8 mouse cellular contexts compared by ENCODE assay signal in the genomic region with DNA sequence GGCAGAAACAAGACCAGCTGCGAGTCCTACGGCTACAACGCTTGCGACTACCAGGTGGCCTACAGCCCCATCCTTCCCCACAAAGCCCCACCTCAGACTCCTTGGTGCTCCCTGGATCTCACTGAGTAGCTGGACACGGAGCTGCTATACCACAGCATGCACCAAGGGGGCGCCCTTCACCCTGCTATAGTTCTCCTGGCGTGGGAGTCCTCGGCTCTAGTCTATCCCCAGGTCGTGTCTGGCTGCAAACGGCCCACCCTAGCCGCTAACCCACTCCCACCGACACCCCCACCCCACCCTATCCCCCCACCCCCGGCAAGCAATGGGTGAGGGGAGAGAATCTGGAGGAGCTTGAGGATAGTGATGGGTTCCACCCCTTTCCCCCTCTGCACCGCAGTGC. TPM values are rescaled to one million over a fixed set of nuclear protein-coding genes. Genes with fewer than 3 reads are reported as not detected.
DNase-seq lines count a peak whose midpoint lies in the region; ATAC-seq and TF ChIP-seq lines count a peak whose summit lies in the region.

No protein-coding gene starts in this region.

- H3K27ac ChIP-seq in intestine, postnatal 0 days (ENCODE audit: low read depth, low read length), result peak overlapping the region; percentile 85
- H3K27ac ChIP-seq in midbrain, postnatal 0 days (ENCODE audit: low read depth, low read length), result no peak overlapping the region

- H3K4me3 ChIP-seq in intestine, postnatal 0 days (ENCODE audit: low read depth, low read length), result peak overlapping the region; percentile 34
- H3K4me3 ChIP-seq in midbrain, postnatal 0 days (ENCODE audit: low read depth, low read length), result no peak overlapping the region

- peak; percentile 38 for ATAC-seq in granulocyte monocyte progenitor cell, adult 5-6 weeks (replicated peaks; ENCODE audit: poor library complexity, severe bottlenecking)
- peak; percentile 69 for ATAC-seq in intestine, postnatal 0 days
- no peak for ATAC-seq in midbrain, postnatal 0 days (ENCODE audit: low FRiP score)

- WGBS in intestine, postnatal 0 days, result under 1% methylated on average over 14 of the region's 14 CpGs
- 6% methylated on average over 14 of the region's 14 CpGs for WGBS in midbrain, postnatal 0 days

- H3K9me3 ChIP-seq in intestine, postnatal 0 days (ENCODE audit: control insufficient read depth), result no peaks in the 10 kb centered on the region
- H3K9me3 ChIP-seq in midbrain, postnatal 0 days (ENCODE audit: low read length), result no peaks in the 10 kb centered on the region

- peak overlapping the region; percentile 65 for H3K4me2 ChIP-seq in intestine, postnatal 0 days (replicated peaks; ENCODE audit: low read depth)
- H3K4me2 ChIP-seq in midbrain, postnatal 0 days (ENCODE audit: low read depth, low read length, poor library complexity, severe bottlenecking), result no peak overlapping the region

- no peaks in the 10 kb centered on the region for H3K36me3 ChIP-seq in intestine, postnatal 0 days (ENCODE audit: control insufficient read depth, insufficient read depth)
- no peaks in the 10 kb centered on the region for H3K36me3 ChIP-seq in midbrain, postnatal 0 days (ENCODE audit: insufficient read depth, low read length)

- H3K4me1 ChIP-seq in intestine, postnatal 0 days (replicated peaks; ENCODE audit: control insufficient read depth, insufficient read depth, low read length), result 0 out of 2 replicates have a peak, but pooled peaks cover 3% of the 10 kb centered on the region
- no peaks in the 10 kb centered on the region for H3K4me1 ChIP-seq in midbrain, postnatal 0 days (ENCODE audit: insufficient read depth, low read length)

- no peaks in the 10 kb centered on the region for H3K27me3 ChIP-seq in intestine, postnatal 0 days (replicated peaks; ENCODE audit: control insufficient read depth, insufficient read depth, low read length)
- H3K27me3 ChIP-seq in midbrain, postnatal 0 days (ENCODE audit: insufficient read depth, low read length), result no peaks in the 10 kb centered on the region

- H3K9ac ChIP-seq in intestine, postnatal 0 days (ENCODE audit: low read depth, low read length), result no peak overlapping the region
- no peak overlapping the region for H3K9ac ChIP-seq in midbrain, postnatal 0 days (replicated peaks; ENCODE audit: low read length, poor library complexity, severe bottlenecking)

- DNase-seq in left cerebral cortex, adult 11 months (ENCODE audit: low spot score), result peak; percentile 61
- DNase-seq in left cerebral cortex, adult 8-10 months (ENCODE audit: low spot score in 2 of 2), result no peak
- peak; percentile 52 to 59 for DNase-seq in cerebellum, postnatal 36 days
- peak; percentile 86 for DNase-seq in liver
- peak; percentile 50 for DNase-seq in midbrain, postnatal 0 days (ENCODE audit: low spot score)
- DNase-seq in testis, postnatal 10 days (ENCODE audit: low spot score), result peak; percentile 83

- peak; percentile 91 for TF ChIP-seq CTCF in intestine, postnatal 0 days (IDR thresholded peaks at IDR 0.05; ENCODE audit: low read depth)
- TF ChIP-seq CTCF in midbrain, postnatal 0 days (IDR thresholded peaks at IDR 0.05), result peak; percentile 73

RNA-seq across cellular contexts. Expression of gene 6030468B19Rik, which starts 7.2 kb away (rescaled TPM):
- total RNA-seq in left cerebral cortex, adult 8-10 months (2022), result under 1 TPM in 1 of 4 experiments, not detected in 3; 0.34 TPM
- not detected in 2 replicates for total RNA-seq in granulocyte monocyte progenitor cell, adult 5-6 weeks (2014; fragmentation: Nextera tagmentation)
- total RNA-seq in granulocyte monocyte progenitor cell, adult 5-6 weeks (2017), result not detected in 2 replicates
- not detected in 2 replicates for polyA plus RNA-seq in intestine, postnatal 0 days (2015; fragmentation: Nextera tagmentation; extraction: Ambion mirVana)
- total RNA-seq in midbrain, postnatal 0 days (2014; rRNA removed), result not detected in 2 replicates
- polyA plus RNA-seq in midbrain, postnatal 0 days (2015; fragmentation: Nextera tagmentation; extraction: Ambion mirVana), result not detected in 2 replicates

RNA-seq across cellular contexts. Expression of gene Tmc6, which starts 8.3 kb away (rescaled TPM):
- total RNA-seq in left cerebral cortex, adult 8-10 months (2022), result 10 to 100 TPM; 10.2 to 12.3 (median 11.4) TPM
- 32.7 and 71.6 TPM in 2 replicates for total RNA-seq in granulocyte monocyte progenitor cell, adult 5-6 weeks (2014; fragmentation: Nextera tagmentation)
- total RNA-seq in granulocyte monocyte progenitor cell, adult 5-6 weeks (2017), result 12.6 and 20.6 TPM in 2 replicates
- polyA plus RNA-seq in intestine, postnatal 0 days (2015; fragmentation: Nextera tagmentation; extraction: Ambion mirVana), result 23.8 and 26.3 TPM in 2 replicates
- 2.8 and 3.9 TPM in 2 replicates for total RNA-seq in midbrain, postnatal 0 days (2014; rRNA removed)
- 2.2 and 3.1 TPM in 2 replicates for polyA plus RNA-seq in midbrain, postnatal 0 days (2015; fragmentation: Nextera tagmentation; extraction: Ambion mirVana)

RNA-seq across cellular contexts. Expression of gene Tmc8, which starts 8.4 kb away (rescaled TPM):
- 1 to 10 TPM in 2 of 4 experiments, under 1 TPM in 2; 0.50 to 1.3 (median 0.83) TPM for total RNA-seq in left cerebral cortex, adult 8-10 months (2022)
- total RNA-seq in granulocyte monocyte progenitor cell, adult 5-6 weeks (2014; fragmentation: Nextera tagmentation), result 1.5 and 3.6 TPM in 2 replicates
- total RNA-seq in granulocyte monocyte progenitor cell, adult 5-6 weeks (2017), result 0.95 and 1.8 TPM in 2 replicates
- 18.2 TPM in 2 replicates for polyA plus RNA-seq in intestine, postnatal 0 days (2015; fragmentation: Nextera tagmentation; extraction: Ambion mirVana)
- total RNA-seq in midbrain, postnatal 0 days (2014; rRNA removed), result 0.33 and 3.2 TPM in 2 replicates
- polyA plus RNA-seq in midbrain, postnatal 0 days (2015; fragmentation: Nextera tagmentation; extraction: Ambion mirVana), result 0.79 and 1.2 TPM in 2 replicates

RNA-seq across cellular contexts. Expression of gene Gm20708, which starts 19.2 kb away (rescaled TPM):
- total RNA-seq in left cerebral cortex, adult 8-10 months (2022), result 1 to 10 TPM in 3 of 4 experiments, under 1 TPM in 1; 0.91 to 3.0 (median 1.8) TPM
- total RNA-seq in granulocyte monocyte progenitor cell, adult 5-6 weeks (2014; fragmentation: Nextera tagmentation), result 0.53 and 0.99 TPM in 2 replicates
- total RNA-seq in granulocyte monocyte progenitor cell, adult 5-6 weeks (2017), result 0.30 TPM in 1 of 2 replicates, not detected in the other
- 0.29 and 0.37 TPM in 2 replicates for polyA plus RNA-seq in intestine, postnatal 0 days (2015; fragmentation: Nextera tagmentation; extraction: Ambion mirVana)
- 2.4 TPM in 1 of 2 replicates, not detected in the other for total RNA-seq in midbrain, postnatal 0 days (2014; rRNA removed)
- 1.2 and 2.7 TPM in 2 replicates for polyA plus RNA-seq in midbrain, postnatal 0 days (2015; fragmentation: Nextera tagmentation; extraction: Ambion mirVana)

RNA-seq across cellular contexts. Expression of gene Syngr2, which starts 19.2 kb away (rescaled TPM):
- 10 to 100 TPM; 12.2 to 23.8 (median 17.1) TPM for total RNA-seq in left cerebral cortex, adult 8-10 months (2022)
- total RNA-seq in granulocyte monocyte progenitor cell, adult 5-6 weeks (2014; fragmentation: Nextera tagmentation), result 225 and 281 TPM in 2 replicates
- 152 and 176 TPM in 2 replicates for total RNA-seq in granulocyte monocyte progenitor cell, adult 5-6 weeks (2017)
- 116 and 129 TPM in 2 replicates for polyA plus RNA-seq in intestine, postnatal 0 days (2015; fragmentation: Nextera tagmentation; extraction: Ambion mirVana)
- total RNA-seq in midbrain, postnatal 0 days (2014; rRNA removed), result 18.8 and 25.3 TPM in 2 replicates
- 14.0 and 14.6 TPM in 2 replicates for polyA plus RNA-seq in midbrain, postnatal 0 days (2015; fragmentation: Nextera tagmentation; extraction: Ambion mirVana)

Comparison
In these comparisons a context has a peak if more than half of its experiments do, and no peak if none do; other contexts are left out.
1. DNase-seq: peak in left cerebral cortex, adult 11 months (single experiment), cerebellum, postnatal 36 days (2 of 2), liver (single experiment), midbrain, postnatal 0 days (single experiment) and testis, postnatal 10 days (single experiment); none in left cerebral cortex, adult 8-10 months (0 of 2).